Mouse (Mus musculus): ENCODE measurements at regions not wholly inside any gene's neighbourhood (a gene's known extent, or its start where the extent isn't known, plus 50 kb on each side); places are given as distances from the start of the nearest gene placed in this dataset.

DNA sequence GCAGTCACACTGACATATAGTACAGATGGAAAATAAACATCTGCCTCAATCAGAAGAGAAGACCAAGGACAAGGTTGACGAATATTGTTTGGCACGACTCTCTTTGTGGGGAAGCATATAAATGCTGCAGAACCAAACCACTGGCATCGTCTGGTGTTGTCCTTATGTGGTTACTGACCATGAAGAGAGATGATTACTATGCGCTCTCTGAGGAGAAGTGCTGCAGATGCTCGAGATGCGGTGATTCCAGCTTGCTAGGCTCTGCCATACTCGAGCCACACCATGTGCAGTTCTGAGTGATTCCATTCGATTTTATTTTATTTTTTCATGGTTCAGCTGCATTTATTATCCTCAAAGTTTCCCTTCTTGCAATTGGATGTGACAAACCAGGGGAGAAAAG is 393.5 kb downstream of the Cypt12 start:
- TF ChIP-seq CTCF (IDR thresholded peaks at IDR 0.05; ENCODE audit: low read depth, low read length): no peak
- no peak for TF ChIP-seq POLR2A (IDR thresholded peaks at IDR 0.05; ENCODE audit: borderline replicate concordance, low read depth, low read length)

Data from bone marrow macrophage, adult 2 months (primary cell).